Mouse (Mus musculus) Muller cell, postnatal 12 days (primary cell): ENCODE measurements around the gene Pde10a.

ENCODE experiments used
- DNase-seq: peaks from one replicate; pipeline ENCODE4 v3.0.0-alpha.2; 2015; ENCODE audit errors: inconsistent ontology term

Gene Pde10a

DNA sequence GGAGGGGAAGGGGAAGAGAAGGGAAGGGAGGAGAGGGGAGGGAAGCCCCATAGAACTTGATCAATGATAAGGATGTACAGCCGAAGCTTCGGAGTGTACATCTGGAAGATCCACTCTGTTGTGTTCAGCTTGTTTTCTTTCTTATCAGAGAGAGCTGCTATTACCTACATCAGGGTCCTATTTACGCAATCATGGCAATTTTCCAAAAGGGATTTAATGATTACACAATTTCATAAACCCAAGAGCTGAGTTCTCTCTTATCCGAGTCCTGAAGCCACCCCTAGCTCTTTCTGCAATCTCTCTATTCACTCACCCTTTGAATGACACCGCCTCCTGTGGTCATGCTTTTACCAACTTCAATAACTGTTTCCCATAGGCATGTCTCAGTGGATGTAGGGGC is 508.3 kb downstream of the Pde10a start:
- no peak for DNase-seq

DNA sequence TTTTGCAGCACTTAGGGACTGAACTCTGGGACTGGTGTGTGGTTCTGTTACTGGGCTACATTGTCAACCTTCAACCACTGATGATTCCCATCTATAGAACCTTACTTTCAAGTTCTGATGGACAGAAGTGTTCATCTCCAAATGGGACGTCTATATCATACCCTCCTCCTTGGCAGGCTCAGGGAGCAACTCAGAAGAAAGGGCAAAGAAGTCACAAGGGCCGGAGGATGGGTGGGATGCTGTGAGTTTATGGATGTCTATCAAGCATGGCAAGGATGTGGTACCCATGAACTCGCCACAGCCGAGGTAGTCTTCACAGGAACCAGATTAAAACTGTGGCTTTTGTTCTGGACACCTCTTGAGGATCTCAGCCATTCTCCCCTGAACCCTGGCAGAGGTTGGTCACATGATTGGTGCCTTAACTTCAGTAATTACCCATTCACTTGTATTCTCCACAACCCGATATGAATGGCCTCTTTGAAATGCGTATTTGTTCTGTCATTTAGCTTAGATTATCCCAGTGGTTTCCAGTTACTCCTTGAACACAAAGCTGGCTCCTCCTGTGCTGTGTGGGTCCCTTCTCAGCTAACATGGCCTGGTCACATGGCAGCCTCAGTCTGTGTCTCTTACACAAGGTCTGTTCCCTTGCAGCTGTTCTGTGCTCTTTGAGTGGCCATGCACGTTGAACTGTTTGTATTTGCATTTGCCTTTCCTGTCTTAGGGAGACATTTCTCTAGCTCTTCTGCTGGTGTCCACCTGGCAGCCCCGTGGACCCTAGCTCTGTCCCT is 510.6 kb downstream of the Pde10a start:
- DNase-seq = no peak
